Mouse (Mus musculus): ENCODE results near the gene Gm8773. TPM values are rescaled to one million over a fixed set of nuclear protein-coding genes. Genes with fewer than 3 reads are reported as not detected.

Gene Gm8773
- polyA plus RNA-seq (2012; ENCODE audit: low replicate concordance) = not detected in 2 replicates

DNA sequence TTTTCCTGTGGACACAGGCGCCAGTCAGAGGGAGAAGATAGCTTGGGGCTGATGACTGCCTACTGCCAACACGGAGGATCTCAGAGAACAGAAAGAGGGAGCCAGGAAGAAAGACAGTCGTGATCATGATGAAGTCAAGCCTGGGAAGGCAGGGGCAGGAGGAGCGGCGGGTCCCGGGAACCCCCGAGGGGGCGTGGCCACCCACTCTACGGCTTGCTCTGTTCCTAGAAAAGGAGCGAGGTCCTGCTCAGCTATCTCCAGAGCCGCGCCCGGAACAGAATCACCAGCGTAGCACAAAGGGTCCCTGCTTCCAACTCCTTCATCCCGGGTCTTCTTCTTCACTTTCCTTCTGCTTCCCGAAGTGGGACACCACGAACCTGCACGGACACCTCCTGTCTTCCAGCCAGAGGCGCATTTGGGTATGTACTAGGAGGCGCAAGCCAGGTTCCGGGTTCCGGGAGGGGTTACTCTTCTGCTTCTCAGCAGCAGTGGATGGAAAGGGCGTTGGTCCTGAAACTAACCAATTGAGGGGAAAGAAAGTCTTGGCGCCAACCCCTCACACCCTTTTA, at the start of gene Gm8773:
Gene Gm8773 (plus strand): TSS at position 51 of the 569 bp plus-strand sequence.

DNA sequence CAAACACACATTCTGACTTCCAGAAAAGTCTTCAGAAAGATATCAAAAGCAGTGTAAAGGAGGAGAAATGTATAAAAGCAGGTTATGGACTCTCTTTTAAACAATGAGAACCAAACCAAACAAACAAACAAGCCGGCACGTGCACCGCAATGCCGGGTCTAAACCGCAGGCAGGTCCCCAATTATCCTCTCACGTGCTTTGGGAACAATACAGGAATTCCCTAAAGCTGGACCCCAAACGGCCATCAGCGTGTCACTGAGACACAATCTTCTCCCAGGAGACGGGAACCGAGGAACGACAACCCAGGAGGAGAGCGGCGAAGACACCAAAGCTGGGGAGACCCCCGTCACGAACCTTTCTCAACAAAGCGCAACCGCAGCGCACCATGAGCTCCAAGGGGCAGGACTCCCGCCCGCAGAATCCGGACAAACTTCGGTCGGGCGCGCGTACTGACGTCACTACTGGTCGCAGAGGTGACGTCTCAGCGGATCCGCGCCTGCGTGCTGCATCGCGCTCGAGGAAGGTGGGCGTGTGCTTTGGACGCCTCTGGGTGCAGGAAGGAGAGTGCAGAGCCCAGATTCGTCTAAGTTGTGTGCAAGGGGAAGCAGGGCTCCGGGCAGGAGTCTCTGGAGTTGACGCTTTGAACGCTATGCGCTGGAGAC, 14.4 kb upstream of the Gm8773 start, which contains the start of gene Gtpbp10:
Gene Gtpbp10 (minus strand): TSS at position 460 of the 662 bp plus-strand sequence.

Other genes starting within 250 kb of the Gm8773 start
- gene Cdk14, start 153.5 kb upstream of the Gm8773 start, polyA plus RNA-seq (2012; ENCODE audit: low replicate concordance) = 0.46 TPM in 1 of 2 replicates, not detected in the other
- not detected in 2 replicates for gene 1700015F17Rik, start 94.7 kb upstream of the Gm8773 start, polyA plus RNA-seq (2012; ENCODE audit: low replicate concordance)
- 2.2 and 5.6 TPM in 2 replicates for gene Cldn12, start 58.8 kb upstream of the Gm8773 start, polyA plus RNA-seq (2012; ENCODE audit: low replicate concordance)
- 0.11 and 1.5 TPM in 2 replicates for gene Gtpbp10, start 14.3 kb upstream of the Gm8773 start, polyA plus RNA-seq (2012; ENCODE audit: low replicate concordance)
- not detected in 2 replicates for gene Cfap69, start 90.4 kb downstream of the Gm8773 start, polyA plus RNA-seq (2012; ENCODE audit: low replicate concordance)
- 0.07 TPM in 1 of 2 replicates, not detected in the other for gene Steap2, start 120.8 kb downstream of the Gm8773 start, polyA plus RNA-seq (2012; ENCODE audit: low replicate concordance)
- not detected in 2 replicates for gene Steap1, start 175.5 kb downstream of the Gm8773 start, polyA plus RNA-seq (2012; ENCODE audit: low replicate concordance)